ENCODE assay signal across 12 mouse cellular contexts in the genomic region with DNA sequence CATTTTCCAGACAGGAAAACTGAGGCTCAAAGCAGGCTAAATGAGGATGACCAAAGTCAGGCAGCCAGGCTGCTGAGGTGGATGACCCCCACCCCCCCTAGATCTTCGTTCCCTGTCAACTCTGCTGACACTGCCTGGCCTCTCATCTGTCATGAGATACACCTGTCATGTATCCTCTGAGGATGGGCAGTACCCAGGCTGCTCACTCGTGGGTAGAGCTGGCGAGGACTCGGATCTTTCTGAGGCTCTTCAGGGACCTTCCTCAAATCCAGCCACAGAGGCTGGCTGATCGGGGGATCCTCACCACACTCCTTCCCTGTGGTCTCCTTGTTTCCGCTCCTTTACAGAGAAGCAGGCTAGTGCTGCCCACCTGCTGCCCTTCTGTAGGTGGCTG. TPM values are rescaled to one million over a fixed set of nuclear protein-coding genes. Genes with fewer than 3 reads are reported as not detected.
DNase-seq lines count a peak whose midpoint lies in the region; ATAC-seq and TF ChIP-seq lines count a peak whose summit lies in the region.
"Had no signal": no experiment of that assay in that cellular context is flagged by ENCODE, and none has a peak within 500 bp of the region (broad histone marks: within the 10 kb centered on the region; RNA-seq: fewer than 3 reads in every experiment).

No protein-coding gene starts in this region.

- ATAC-seq in stomach, embryonic 15.5 days (ENCODE audit: insufficient read depth, low FRiP score, low read depth) = no peak
- ATAC-seq in stomach, postnatal 0 days (ENCODE audit: low FRiP score, low TSS enrichment) = no peak

- no peaks in the 10 kb centered on the region for H3K9me3 ChIP-seq in heart, embryonic 10.5 days
- no peaks in the 10 kb centered on the region for H3K9me3 ChIP-seq in stomach, embryonic 15.5 days
- H3K9me3 ChIP-seq in stomach, postnatal 0 days (ENCODE audit: control insufficient read depth, low read length) = no peaks in the 10 kb centered on the region
- no peaks in the 10 kb centered on the region for H3K9me3 ChIP-seq in limb, embryonic 10.5 days (replicated peaks)

- H3K4me2 ChIP-seq in stomach, embryonic 15.5 days = no peak overlapping the region
- no peak overlapping the region for H3K4me2 ChIP-seq in stomach, postnatal 0 days (replicated peaks; ENCODE audit: low read depth)

- 82% methylated on average over 6 of the region's 6 CpGs for WGBS in heart, embryonic 10.5 days
- WGBS in stomach, embryonic 15.5 days = 76% methylated on average over 6 of the region's 6 CpGs
- 77% methylated on average over 6 of the region's 6 CpGs for WGBS in stomach, postnatal 0 days
- WGBS in limb, embryonic 10.5 days = 86% methylated on average over 6 of the region's 6 CpGs

- no peaks in the 10 kb centered on the region for H3K36me3 ChIP-seq in heart, embryonic 10.5 days
- peaks cover 18% of the 10 kb centered on the region for H3K36me3 ChIP-seq in stomach, embryonic 15.5 days
- H3K36me3 ChIP-seq in stomach, postnatal 0 days (ENCODE audit: control insufficient read depth, insufficient read depth, low read length) = 0 out of 2 replicates have a peak, but pooled peaks cover 3% of the 10 kb centered on the region
- peaks cover 11% of the 10 kb centered on the region for H3K36me3 ChIP-seq in limb, embryonic 10.5 days
- H3K36me3 ChIP-seq in splenic B cell, adult 2 months (ENCODE audit: control insufficient read depth, insufficient read depth, low read length, poor library complexity, severe bottlenecking) = peaks cover 10% of the 10 kb centered on the region; the same call in 1 of the 2 replicates

- TF ChIP-seq CTCF in stomach, postnatal 0 days (IDR thresholded peaks at IDR 0.05; ENCODE audit: low read depth) = no peak

- H3K9ac ChIP-seq in stomach, embryonic 15.5 days = no peak overlapping the region
- no peak overlapping the region for H3K9ac ChIP-seq in stomach, postnatal 0 days (ENCODE audit: low read length)
- H3K9ac ChIP-seq: liver, embryonic 14.5 days had no signal

- H3K4me3 ChIP-seq in heart, embryonic 10.5 days = no peak overlapping the region
- H3K4me3 ChIP-seq in stomach, embryonic 15.5 days (replicated peaks) = no peak overlapping the region
- no peak overlapping the region for H3K4me3 ChIP-seq in stomach, postnatal 0 days (ENCODE audit: low read depth, low read length)
- H3K4me3 ChIP-seq in limb, embryonic 10.5 days = no peak overlapping the region
- H3K4me3 ChIP-seq: erythroblast, embryonic 14.5 days had no signal

- peaks cover 14% of the 10 kb centered on the region for H3K4me1 ChIP-seq in heart, embryonic 10.5 days
- peaks cover 28% of the 10 kb centered on the region for H3K4me1 ChIP-seq in stomach, embryonic 15.5 days
- H3K4me1 ChIP-seq in stomach, postnatal 0 days (replicated peaks; ENCODE audit: control insufficient read depth, insufficient read depth) = peaks cover 7% of the 10 kb centered on the region; the same call in 1 of the 2 replicates
- peaks cover 24% of the 10 kb centered on the region for H3K4me1 ChIP-seq in limb, embryonic 10.5 days

- H3K27ac ChIP-seq in heart, embryonic 10.5 days = no peak overlapping the region
- H3K27ac ChIP-seq in stomach, embryonic 15.5 days = peak overlapping the region; percentile 57; the same call in 1 of the 2 replicates
- H3K27ac ChIP-seq in stomach, postnatal 0 days (replicated peaks) = no peak overlapping the region
- 0 out of 2 replicates have a peak overlapping the region, but pooled peaks have one; percentile 1 for H3K27ac ChIP-seq in limb, embryonic 10.5 days

- peak; percentile 89 for DNase-seq in heart, adult 11 months
- no peak for DNase-seq in heart, embryonic 10.5 days (ENCODE audit: low spot score)
- no peak for DNase-seq in stomach, postnatal 0 days (ENCODE audit: low spot score)
- no peak for DNase-seq in limb, embryonic 10.5 days (ENCODE audit: low spot score)
- peak; percentile 43 for DNase-seq in splenic B cell, adult 2 months (ENCODE audit: low read depth, low spot score)
- no peak for DNase-seq in right cerebral cortex, adult 18-20 months
- no peak for DNase-seq in layer of hippocampus, adult 9-10 months (ENCODE audit: low spot score)

- H3K27me3 ChIP-seq in heart, embryonic 10.5 days (ENCODE audit: insufficient read depth, poor library complexity, severe bottlenecking) = peaks cover 27% of the 10 kb centered on the region
- no peaks in the 10 kb centered on the region for H3K27me3 ChIP-seq in stomach, embryonic 15.5 days (replicated peaks)
- H3K27me3 ChIP-seq in stomach, postnatal 0 days (ENCODE audit: control insufficient read depth, insufficient read depth, low read length) = no peaks in the 10 kb centered on the region
- H3K27me3 ChIP-seq in limb, embryonic 10.5 days (ENCODE audit: low read depth, poor library complexity, severe bottlenecking) = peaks cover 24% of the 10 kb centered on the region
- no peaks in the 10 kb centered on the region for H3K27me3 ChIP-seq in splenic B cell, adult 2 months (ENCODE audit: control insufficient read depth, insufficient read depth, low read length, poor library complexity, severe bottlenecking)

- TF ChIP-seq EP300 in stomach, postnatal 0 days (optimal IDR thresholded peaks at IDR 0.05) = no peak

RNA-seq across cellular contexts. Expression of a gene that starts 9.0 kb away (rescaled TPM):
- 3.8 and 4.7 TPM in 2 replicates for polyA plus RNA-seq in heart, embryonic 10.5 days (2016; fragmentation: Nextera tagmentation; extraction: Ambion mirVana)
- polyA plus RNA-seq in stomach, embryonic 15.5 days (2015; fragmentation: Nextera tagmentation; extraction: Ambion mirVana) = 24.5 and 25.6 TPM in 2 replicates
- 11.1 and 11.4 TPM in 2 replicates for polyA plus RNA-seq in stomach, postnatal 0 days (2015; fragmentation: Nextera tagmentation; extraction: Ambion mirVana)
- polyA plus RNA-seq in limb, embryonic 10.5 days (2016; fragmentation: Nextera tagmentation; extraction: Ambion mirVana) = 4.3 and 5.8 TPM in 2 replicates

RNA-seq across cellular contexts. Expression of a gene that starts 32.7 kb away (rescaled TPM):
- polyA plus RNA-seq in heart, embryonic 10.5 days (2016; fragmentation: Nextera tagmentation; extraction: Ambion mirVana) = 23.5 and 32.9 TPM in 2 replicates
- polyA plus RNA-seq in stomach, embryonic 15.5 days (2015; fragmentation: Nextera tagmentation; extraction: Ambion mirVana) = 31.9 and 38.0 TPM in 2 replicates
- polyA plus RNA-seq in stomach, postnatal 0 days (2015; fragmentation: Nextera tagmentation; extraction: Ambion mirVana) = 8.5 and 9.6 TPM in 2 replicates
- polyA plus RNA-seq in limb, embryonic 10.5 days (2016; fragmentation: Nextera tagmentation; extraction: Ambion mirVana) = 36.6 and 47.0 TPM in 2 replicates

RNA-seq across cellular contexts. Expression of a gene that starts 51.2 kb away (rescaled TPM):
- polyA plus RNA-seq in heart, embryonic 10.5 days (2016; fragmentation: Nextera tagmentation; extraction: Ambion mirVana) = not detected in 2 replicates
- 0.23 and 0.39 TPM in 2 replicates for polyA plus RNA-seq in stomach, embryonic 15.5 days (2015; fragmentation: Nextera tagmentation; extraction: Ambion mirVana)
- 0.17 TPM in 2 replicates for polyA plus RNA-seq in stomach, postnatal 0 days (2015; fragmentation: Nextera tagmentation; extraction: Ambion mirVana)
- not detected in 2 replicates for polyA plus RNA-seq in limb, embryonic 10.5 days (2016; fragmentation: Nextera tagmentation; extraction: Ambion mirVana)
- polyA plus RNA-seq: large intestine, adult 2 months; neural tube, embryonic 14.5 days had no signal

Comparison
In these comparisons a context has a peak if more than half of its experiments do, and no peak if none do; other contexts are left out.
1. DNase-seq: peak in heart, adult 11 months (single experiment) and splenic B cell, adult 2 months (single experiment); none in heart, embryonic 10.5 days (single experiment), stomach, postnatal 0 days (single experiment), limb, embryonic 10.5 days (single experiment), right cerebral cortex, adult 18-20 months (single experiment) and layer of hippocampus, adult 9-10 months (single experiment).
2. H3K27ac ChIP-seq: peak in stomach, embryonic 15.5 days (single experiment) and limb, embryonic 10.5 days (single experiment); none in heart, embryonic 10.5 days (single experiment) and stomach, postnatal 0 days (single experiment).